Mouse (Mus musculus): Measurements from ENCODE around the gene Traf2.
"Not testable (repeated sequence)": the region's sequence is repeated elsewhere in the genome, so short reads cannot be mapped to it uniquely, and the experiment has no call there.

- TF ChIP-seq ZC3H11A (IDR thresholded peaks at IDR 0.05; ENCODE audit: borderline replicate concordance, low read depth, low read length); ZNF384 (IDR thresholded peaks at IDR 0.05; ENCODE audit: low read depth, low read length): not testable (repeated sequence)
Observed at GRCm38 (mm10) chr2:25555479-25555878, 8.7 kb upstream of the Traf2 start.
